Mouse (Mus musculus) kidney, embryonic 15.5 days (tissue): ENCODE results near the gene Myo9a. TPM values are rescaled to one million over a fixed set of nuclear protein-coding genes. Genes with fewer than 3 reads are reported as not detected.

Source experiments
- polyA plus RNA-seq: library from polyadenylated mRNA; unstranded; fragments of >200 nt; fragmentation: Nextera tagmentation; extraction: Ambion mirVana; gene quantifications from 2 replicates; pipeline ENCODE4 v1.2.1, GENCODE M21; 2015

Gene Myo9a
- polyA plus RNA-seq, 1 experiment from 2014 or later, result 18.7 TPM

Other genes with a start within 250 kb of the Myo9a start
- 58.9 and 67.1 TPM in 2 replicates for gene Hexa, start 211.4 kb upstream of the Myo9a start, polyA plus RNA-seq
- 0.26 TPM in 1 of 2 replicates, not detected in the other for gene Tmem202, start 211.0 kb upstream of the Myo9a start, polyA plus RNA-seq
- gene Celf6, start 173.0 kb upstream of the Myo9a start, polyA plus RNA-seq, result 0.69 and 2.5 TPM in 2 replicates
- 22.9 and 27.6 TPM in 2 replicates for gene Parp6, start 133.6 kb upstream of the Myo9a start, polyA plus RNA-seq
- 1,267 and 1,340 TPM in 2 replicates for gene Pkm, start 94.5 kb upstream of the Myo9a start, polyA plus RNA-seq
- gene Gramd2, start 70.8 kb upstream of the Myo9a start, polyA plus RNA-seq, result 0.95 and 1.0 TPM in 2 replicates
- gene Senp8, start 186 bp upstream of the Myo9a start, polyA plus RNA-seq, result 12.5 and 14.1 TPM in 2 replicates
- gene Nr2e3, start 209.8 kb downstream of the Myo9a start, polyA plus RNA-seq, result not detected in 2 replicates